Mouse (Mus musculus) CH12.LX (cell line): ENCODE measurements around the gene Map4k5.

ENCODE experiments used
- CTCF ChIP-seq, 2 experiments: IDR thresholded peaks in 1 of 2; conservative IDR thresholded peaks in 1 of 2; 2 replicates each; pipeline ENCODE4 v1.5.1; 2011 to 2012; ENCODE audit warnings: low read depth in 2 of 2, low read length in 2 of 2, improper control_type of control experiment in 1 of 2, inconsistent platforms in 1 of 2, mild to moderate bottlenecking in 1 of 2, moderate library complexity in 1 of 2
- EP300 ChIP-seq: IDR thresholded peaks from 2 replicates; pipeline ENCODE4 v1.6.1; 2011; ENCODE audit warnings: low read length, improper control_type of control experiment
- ETS1 ChIP-seq: conservative IDR thresholded peaks from 2 replicates; pipeline ENCODE4 v1.6.1; 2012; ENCODE audit warnings: low read depth, mild to moderate bottlenecking, inconsistent platforms, low read length, improper control_type of control experiment, moderate library complexity
- POLR2AphosphoS2 ChIP-seq: IDR thresholded peaks from 2 replicates; pipeline ENCODE4 v1.6.1; 2011; ENCODE audit warnings: low read depth, low read length, improper control_type of control experiment
- RAD21 ChIP-seq: IDR thresholded peaks from 2 replicates; pipeline ENCODE4 v1.6.1; 2011; ENCODE audit warnings: low read depth, mild to moderate bottlenecking, low read length, improper control_type of control experiment, moderate library complexity
- ZKSCAN1 ChIP-seq: IDR thresholded peaks from 2 replicates; pipeline ENCODE4 v1.6.1; 2012; ENCODE audit warnings: low read depth, inconsistent platforms, low read length, improper control_type of control experiment, borderline replicate concordance
- ZMIZ1 ChIP-seq: IDR thresholded peaks from 2 replicates; pipeline ENCODE4 v1.6.1; 2012; ENCODE audit warnings: low read depth, mild to moderate bottlenecking, inconsistent platforms, low read length, improper control_type of control experiment

- TF ChIP-seq POLR2AphosphoS2 (no peak), CTCF (conservative IDR thresholded peaks at IDR 0.05 in 1 of 2, IDR thresholded peaks at IDR 0.05 in 1 of 2; ENCODE audit: low read depth in 2 of 2, low read length in 2 of 2) (no peak), ZMIZ1 (no peak), EP300 (no peak), ETS1 (no peak), ZKSCAN1 (no peak), RAD21 (no peak)
These were observed 58.9 kb downstream of the Map4k5 start for GRCm38 (mm10) chr12:69833982-69834604.
